Mouse (Mus musculus): ENCODE results near the gene Rad23b.
"Not testable (repeated sequence)": the region's sequence is repeated elsewhere in the genome, so short reads cannot be mapped to it uniquely, and the experiment has no call there.

Rad23b gene

GRCm38 (mm10) chr4:55355845-55356244 is 6.0 kb downstream of the Rad23b start:
- no peak for DNase-seq (ENCODE audit: low read depth)

GRCm38 (mm10) chr4:55356726-55357125 is 6.9 kb downstream of the Rad23b start:
- no peak for DNase-seq (ENCODE audit: low read depth)

GRCm38 (mm10) chr4:55363866-55364265 is 14.0 kb downstream of the Rad23b start:
- no peak for DNase-seq (ENCODE audit: low read depth)

GRCm38 (mm10) chr4:55364374-55364773 is 14.5 kb downstream of the Rad23b start:
- peak; percentile 60 for DNase-seq (ENCODE audit: low read depth)

GRCm38 (mm10) chr4:55366014-55366413 is 16.2 kb downstream of the Rad23b start:
- no peak for DNase-seq (ENCODE audit: low read depth)

GRCm38 (mm10) chr4:55370127-55370526 is 20.3 kb downstream of the Rad23b start:
- DNase-seq (ENCODE audit: low read depth), result no peak

- no peak for DNase-seq (ENCODE audit: low read depth)
Measured at GRCm38 (mm10) chr4:55371355-55371754, 21.5 kb downstream of the Rad23b start.

GRCm38 (mm10) chr4:55382350-55382749 is 32.5 kb downstream of the Rad23b start:
- DNase-seq (ENCODE audit: low read depth), result no peak

- no peak for DNase-seq (ENCODE audit: low read depth)
Measured at GRCm38 (mm10) chr4:55386768-55387167, 36.9 kb downstream of the Rad23b start.

- no peak for DNase-seq (ENCODE audit: low read depth)
Measured at GRCm38 (mm10) chr4:55391480-55391879, 41.6 kb downstream of the Rad23b start.

GRCm38 (mm10) chr4:55392445-55392844 is 42.6 kb downstream of the Rad23b start:
- no peak for DNase-seq (ENCODE audit: low read depth)

- peak; percentile 21 for DNase-seq (ENCODE audit: low read depth)
Measured at GRCm38 (mm10) chr4:55397911-55398762, 48.3 kb downstream of the Rad23b start.

- no peak for DNase-seq (ENCODE audit: low read depth)
Measured at GRCm38 (mm10) chr4:55398901-55399300, 49.1 kb downstream of the Rad23b start.

GRCm38 (mm10) chr4:55405329-55405728 is 55.5 kb downstream of the Rad23b start:
- no peak for DNase-seq (ENCODE audit: low read depth)

GRCm38 (mm10) chr4:55406558-55406957 is 56.7 kb downstream of the Rad23b start:
- no peak for DNase-seq (ENCODE audit: low read depth)

- no peak for DNase-seq (ENCODE audit: low read depth)
Measured at GRCm38 (mm10) chr4:55408081-55408480, 58.2 kb downstream of the Rad23b start.

- no peak for DNase-seq (ENCODE audit: low read depth)
Measured at GRCm38 (mm10) chr4:55409025-55409424, 59.2 kb downstream of the Rad23b start.

GRCm38 (mm10) chr4:55409578-55410224 is 59.9 kb downstream of the Rad23b start:
- not testable (repeated sequence) for DNase-seq (ENCODE audit: low read depth)

GRCm38 (mm10) chr4:55415864-55416263 is 66.0 kb downstream of the Rad23b start:
- no peak for DNase-seq (ENCODE audit: low read depth)

GRCm38 (mm10) chr4:55426250-55426649 is 76.4 kb downstream of the Rad23b start:
- no peak for DNase-seq (ENCODE audit: low read depth)

Data from c-Kit-positive CD71-positive TER-119-negative erythroid progenitor cells, embryonic 14.5 days (primary cell).